Mouse (Mus musculus) urinary bladder, adult 18-20 months (tissue): Measurements from ENCODE around the gene Ikbke.

Source experiments
- DNase-seq, 2 experiments: peaks; one replicate each; pipeline ENCODE4 v3.0.0; 2022; ENCODE audit warnings: low spot score in 2 of 2, mixed read lengths in 2 of 2

Gene Ikbke

DNA sequence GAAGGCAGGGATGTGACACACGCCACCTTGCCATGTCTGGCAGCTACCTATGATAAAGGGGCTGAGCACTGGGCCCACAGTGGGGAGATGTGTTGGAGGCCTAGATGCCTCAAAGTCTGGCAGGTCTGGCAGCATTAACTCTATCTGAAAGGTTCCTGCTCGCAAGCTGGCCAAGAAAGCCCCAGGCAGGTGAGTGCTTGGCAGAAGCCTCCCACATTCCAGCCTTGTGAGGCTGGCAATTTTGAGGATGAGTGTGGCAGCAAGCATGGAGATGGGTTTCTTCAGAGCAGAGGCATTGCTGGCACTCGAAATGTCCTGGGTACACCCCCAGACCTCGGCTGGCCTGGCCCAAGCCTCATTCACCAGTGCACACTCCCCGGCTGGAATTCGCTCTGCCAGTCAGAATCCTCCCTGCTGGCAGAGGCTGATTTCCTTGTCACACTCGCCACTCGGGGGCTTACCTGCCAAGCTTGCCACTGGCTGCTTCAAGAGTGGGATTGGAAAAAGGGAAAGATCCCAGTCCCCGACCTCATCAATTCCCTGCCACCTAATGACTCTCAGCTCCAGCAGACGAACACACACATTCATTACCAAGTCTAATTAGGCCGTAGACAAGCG lies 39.7 kb downstream of the Ikbke start:
- no peak for DNase-seq

DNA sequence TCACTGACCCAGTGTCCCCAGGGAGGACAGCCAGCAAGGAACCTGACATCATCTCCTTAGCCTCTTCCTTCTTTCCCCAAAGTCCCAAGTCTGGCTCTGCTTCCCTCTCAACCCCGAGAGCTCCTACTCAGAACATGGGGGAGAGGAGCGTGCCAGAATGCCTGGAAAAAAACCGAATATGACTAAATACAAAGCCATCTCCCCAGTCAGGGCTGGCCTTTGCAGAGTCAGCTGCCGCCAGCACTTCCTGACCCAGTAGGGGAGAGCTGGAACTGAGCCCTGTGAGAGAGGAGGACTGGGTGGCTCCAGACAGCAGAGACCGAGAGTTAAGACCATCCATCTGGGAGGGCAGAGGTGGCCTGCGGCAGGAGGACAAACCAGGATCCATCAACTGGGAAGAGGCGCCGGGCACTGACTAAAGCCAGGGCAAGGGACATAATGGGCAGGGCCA lies 40.5 kb downstream of the Ikbke start:
- DNase-seq = peak in 1 of 2 experiments; percentile 73

DNA sequence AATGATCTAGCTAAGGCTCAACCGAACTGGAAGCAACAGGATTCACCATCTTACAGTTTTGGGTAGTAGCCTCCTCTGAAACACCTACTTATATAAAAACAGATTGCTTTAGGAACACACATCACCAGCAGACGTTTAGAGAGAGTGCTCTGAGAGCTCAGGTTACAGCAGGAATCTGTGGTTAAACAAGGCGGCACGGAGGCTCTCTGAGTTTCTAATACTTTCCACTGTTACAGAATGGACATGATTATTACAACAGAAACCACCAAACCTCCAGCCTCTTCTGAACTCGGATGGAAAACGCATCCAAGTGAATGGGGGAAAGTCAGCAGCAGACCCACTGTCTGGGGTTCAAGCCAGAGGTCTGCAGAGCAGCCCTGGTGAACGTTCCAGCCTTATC lies 43.3 kb downstream of the Ikbke start:
- DNase-seq = no peak

DNA sequence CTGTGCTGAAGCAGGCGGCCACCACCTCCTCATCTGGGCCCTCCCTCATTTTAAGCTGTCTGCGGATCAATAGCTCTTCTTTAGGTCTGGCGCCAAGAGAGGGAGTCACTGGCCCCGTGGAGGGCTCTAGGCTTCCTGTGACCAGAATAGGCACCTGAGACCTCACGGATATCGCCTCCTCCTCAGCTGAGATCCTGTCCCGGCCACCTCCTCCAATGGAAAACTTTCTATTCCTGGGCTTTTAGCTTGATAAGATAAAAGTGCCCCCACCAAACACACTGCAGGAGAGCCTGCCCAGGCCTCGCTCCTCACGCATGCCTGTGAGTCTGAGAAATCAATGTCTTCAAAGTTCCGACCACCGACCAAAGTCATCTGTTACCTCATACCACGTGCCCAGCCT lies 45.9 kb downstream of the Ikbke start:
- DNase-seq = no peak

DNA sequence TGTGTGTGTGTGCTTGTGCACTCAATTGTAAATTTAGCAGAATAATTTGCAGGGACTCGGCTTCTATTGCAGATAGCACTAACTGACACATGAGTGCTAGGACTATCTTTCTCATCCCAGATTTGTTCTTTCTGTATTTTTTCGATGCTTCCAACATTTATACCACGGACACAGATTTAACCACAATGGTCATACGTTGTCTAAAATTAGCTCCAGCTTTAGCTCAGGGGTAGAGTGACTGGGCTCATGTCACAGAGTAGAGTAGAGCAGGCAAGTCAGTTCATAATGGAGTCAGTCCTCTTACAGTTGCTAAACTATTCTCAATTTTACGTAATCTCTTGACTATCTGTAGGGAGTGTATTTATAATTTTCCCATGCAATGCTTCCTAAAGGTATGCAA lies 50.7 kb downstream of the Ikbke start:
- DNase-seq = no peak

DNA sequence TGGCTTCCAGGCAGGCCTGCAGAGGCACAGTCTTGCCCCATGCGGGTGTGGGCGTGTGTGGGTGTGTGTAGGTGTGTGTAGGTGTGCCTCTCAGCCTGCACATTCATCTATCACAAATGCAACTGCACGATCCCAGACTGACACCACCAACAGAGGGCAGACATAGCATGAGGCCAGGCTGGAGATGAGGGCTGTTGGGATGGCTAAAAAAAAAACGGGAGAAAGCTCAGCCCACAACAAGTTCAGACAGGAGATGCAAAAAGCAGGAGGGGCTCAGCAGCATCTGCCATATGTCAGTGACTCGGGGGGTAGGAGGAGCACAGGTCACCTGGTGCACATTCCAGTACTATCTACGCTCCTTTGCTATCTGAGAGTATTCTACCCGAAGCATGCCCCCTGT lies 51.2 kb downstream of the Ikbke start:
- DNase-seq = no peak

DNA sequence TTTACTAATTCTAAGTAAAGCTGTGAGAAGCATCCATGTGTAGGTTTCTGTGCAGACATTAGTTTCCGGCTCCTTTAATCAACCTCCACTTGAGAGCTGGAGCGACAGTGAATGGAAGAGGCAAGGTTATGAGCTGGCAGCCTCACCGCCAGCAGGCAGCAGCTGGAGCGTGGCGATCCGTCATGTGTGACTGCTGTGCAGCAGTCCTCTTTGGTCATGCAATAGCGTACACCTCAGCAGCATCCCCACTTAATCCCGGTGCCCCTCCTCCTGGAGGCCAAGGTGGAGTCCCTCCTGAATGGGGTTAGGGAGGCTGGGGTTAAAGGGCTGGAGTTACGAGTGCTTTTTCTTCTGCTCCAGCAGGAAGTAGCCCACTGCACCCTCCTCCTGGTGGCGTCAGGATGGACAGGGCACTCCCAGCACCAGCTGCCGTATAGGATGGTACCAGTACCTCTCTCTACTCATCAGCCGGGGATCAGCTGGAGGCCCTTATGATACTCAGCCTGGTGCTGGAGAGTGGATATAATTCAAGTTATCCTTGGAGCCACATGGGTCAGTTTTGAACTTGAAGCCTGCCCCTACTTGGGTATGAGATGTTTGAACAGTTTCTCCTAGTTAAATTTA lies 54.4 kb downstream of the Ikbke start:
- no peak for DNase-seq

DNA sequence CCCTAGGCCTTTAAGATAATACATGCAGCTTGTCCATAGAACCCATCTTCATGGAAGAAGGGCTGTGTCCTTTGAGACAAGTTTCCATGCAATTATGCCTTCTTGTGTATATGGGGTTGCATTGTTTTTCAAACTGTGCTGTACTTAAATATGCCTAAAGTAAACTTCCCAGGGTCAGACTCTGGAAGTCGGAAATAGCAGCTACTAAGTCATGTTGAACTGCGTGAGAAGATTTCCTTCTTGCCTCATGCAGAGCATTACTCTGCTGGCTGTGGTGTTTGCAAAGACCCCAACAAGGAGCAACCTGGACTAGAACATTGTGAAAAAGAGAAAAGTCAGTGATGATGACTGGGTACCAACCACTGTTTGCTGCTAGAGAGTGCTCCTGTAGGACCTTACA lies 56.1 kb downstream of the Ikbke start:
- DNase-seq = no peak

DNA sequence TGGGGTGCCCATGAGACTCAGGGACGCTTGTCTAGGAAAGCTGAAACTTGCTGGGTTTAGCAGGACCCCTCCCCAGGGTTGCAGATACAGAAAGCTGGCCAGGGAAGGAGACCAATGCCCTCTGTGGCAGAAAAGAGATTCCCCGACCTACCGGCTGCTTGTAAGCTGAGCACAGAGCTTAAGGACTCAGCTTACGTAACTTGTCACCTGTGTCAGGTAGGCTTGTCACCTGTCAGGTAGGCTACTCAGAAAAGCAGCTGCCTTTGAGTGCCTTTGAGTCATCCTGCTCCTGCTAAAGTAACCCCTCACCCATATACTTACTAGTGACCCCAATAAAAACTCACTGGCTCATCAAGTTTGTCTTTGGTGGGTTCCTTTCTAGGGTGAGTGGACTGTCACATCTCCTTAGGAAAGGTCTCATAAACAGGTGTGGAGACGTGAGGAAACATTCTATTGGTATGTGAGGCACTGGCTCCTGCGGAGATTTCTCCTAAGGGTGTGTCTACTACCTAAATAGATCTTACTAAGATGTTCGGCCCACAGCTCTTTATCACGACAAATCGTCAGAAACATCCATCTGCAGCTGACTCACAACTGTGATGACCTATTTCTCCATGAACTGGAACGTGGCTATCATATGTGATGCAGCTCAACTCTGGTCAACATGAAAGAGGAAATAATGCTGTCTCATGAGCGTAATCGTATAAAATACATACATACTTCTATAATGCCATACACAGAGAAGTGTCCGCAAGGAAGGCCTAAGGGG lies 57.4 kb downstream of the Ikbke start:
- DNase-seq = no peak

DNA sequence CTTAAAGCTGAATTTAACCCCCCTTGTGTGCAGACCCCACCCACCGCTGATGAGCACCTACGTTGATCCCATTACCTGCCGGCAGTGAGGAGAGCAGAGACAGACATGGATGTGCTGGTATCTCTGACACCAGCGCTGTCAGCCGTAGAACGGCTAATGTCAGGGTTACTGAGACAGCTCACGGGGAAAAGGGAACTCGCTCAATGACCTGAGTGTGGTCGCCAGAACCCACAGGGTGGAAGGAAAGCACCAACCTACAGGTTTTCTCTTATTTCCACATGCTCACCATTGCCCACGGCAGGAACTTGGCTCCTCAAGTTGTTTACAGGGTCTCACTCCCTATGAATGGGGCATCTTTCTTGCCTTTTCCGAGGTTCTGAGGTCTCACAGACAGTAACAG lies 60.5 kb downstream of the Ikbke start:
- no peak for DNase-seq

DNA sequence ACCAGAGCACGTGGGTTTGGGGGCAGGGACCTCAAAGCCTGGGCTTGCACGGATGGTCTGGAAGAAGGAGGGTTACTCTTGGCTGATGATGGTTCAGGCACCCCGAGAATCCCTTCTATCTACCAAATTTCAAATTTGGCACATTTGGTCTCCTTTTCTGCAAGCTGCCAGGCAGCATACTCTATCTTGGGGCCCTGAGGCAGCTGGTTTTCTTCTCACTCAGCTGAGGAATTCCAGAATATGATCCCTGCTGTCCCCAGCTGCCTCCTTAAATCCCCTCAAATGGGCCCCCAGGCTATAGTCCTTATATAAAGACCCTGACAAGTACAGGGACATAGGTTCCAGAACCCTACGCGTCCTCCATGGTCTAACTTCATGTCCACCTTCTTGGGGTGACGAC lies 66.0 kb downstream of the Ikbke start:
- DNase-seq = no peak

DNA sequence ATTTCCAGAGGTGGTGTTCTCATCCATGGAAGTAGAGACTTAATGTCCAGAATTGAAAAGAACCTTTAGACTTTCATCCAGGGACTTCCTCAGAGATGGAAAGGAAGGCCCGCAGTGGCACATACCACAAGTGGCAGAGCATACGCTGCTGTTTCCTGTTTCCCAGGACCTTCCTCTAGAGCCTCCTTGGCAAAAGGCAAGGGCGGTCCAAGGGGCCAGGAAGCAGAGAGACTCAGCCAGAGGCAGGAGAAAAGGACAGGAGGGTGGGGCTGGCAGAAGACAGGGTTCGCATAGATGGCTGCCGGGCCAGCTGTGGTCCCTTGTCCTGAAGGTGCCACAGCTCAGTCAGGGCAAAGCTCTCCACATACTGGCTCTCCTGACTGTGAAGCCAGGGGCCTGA lies 66.5 kb downstream of the Ikbke start:
- no peak for DNase-seq

DNA sequence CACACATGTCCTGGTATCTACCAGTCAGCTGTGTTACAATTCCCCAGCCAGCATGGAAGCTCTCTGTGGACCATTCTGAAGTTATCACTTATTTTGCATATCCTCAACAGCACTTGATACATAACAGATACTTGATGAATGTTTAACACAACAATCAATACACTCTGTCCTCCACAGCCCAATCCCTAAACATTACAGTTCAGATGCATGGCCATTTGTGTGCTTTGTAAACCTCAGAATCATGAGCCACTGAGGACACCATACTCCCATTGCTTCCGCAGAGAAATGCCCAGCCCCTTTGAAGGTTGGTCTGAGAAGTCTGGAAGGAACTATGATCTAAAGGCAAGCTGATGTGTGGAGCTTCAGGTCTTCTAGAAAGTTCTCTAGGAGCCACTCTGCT lies 67.8 kb downstream of the Ikbke start:
- no peak for DNase-seq

DNA sequence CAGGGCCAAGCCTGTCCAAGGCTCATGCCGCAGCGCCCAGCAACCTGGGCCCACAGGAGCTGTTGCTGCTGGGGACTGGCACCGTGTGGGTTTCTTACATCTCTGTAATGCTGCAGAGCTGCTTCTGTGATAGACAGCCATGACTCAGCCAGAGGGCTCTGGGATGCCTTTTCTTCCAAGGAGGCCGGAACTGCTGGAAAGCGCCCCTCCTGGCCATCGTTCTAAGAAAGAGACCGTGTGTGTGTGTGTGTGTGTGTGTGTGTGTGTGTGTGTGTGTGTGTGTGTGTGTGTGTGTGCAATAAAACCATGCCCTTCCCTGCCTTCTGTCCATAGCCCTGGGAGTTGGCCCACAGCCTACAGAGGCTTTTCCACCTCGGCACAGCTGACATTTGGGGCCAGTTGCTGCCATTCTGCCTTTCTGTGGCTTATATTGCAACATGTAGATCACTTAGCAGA lies 69.4 kb downstream of the Ikbke start:
- DNase-seq = no peak

DNA sequence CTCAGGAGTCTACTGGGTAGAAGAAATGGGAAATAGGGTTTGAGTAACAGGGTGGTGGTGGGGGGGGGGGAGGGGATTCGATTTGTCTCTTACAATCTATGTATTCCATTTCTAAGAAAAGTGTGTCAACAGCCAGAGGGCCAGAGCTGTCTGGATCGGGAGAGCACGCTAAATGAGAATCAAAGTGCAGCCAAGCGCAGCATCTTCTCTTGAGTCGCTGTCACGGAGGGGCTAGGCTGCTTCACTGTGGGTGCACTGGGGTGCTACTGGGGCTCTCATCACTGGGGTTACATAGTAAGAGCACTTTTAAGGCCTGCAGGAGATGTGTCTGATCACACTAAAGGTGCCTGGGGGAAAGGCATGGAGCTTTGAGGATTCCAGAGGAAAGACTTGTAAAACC lies 70.6 kb downstream of the Ikbke start:
- DNase-seq = no peak

DNA sequence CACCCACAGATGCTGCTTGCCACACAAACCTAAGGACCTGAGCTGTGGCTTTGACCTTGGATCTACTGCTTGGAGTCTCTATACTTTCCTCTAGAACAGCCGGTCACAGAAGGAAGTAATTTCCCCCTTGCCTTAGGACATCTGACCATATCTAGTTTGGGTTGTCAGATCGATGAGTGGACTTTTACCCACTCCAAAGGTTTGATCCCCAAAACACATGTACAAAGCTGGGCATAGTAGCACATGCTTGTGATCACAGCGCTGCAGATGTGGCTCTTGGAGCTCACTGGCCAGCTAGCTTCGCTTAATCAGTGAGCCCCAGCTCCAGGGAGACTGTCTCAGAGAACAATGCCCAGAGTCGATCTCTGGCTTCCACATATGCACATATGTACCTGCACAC lies 71.3 kb downstream of the Ikbke start:
- no peak for DNase-seq

DNA sequence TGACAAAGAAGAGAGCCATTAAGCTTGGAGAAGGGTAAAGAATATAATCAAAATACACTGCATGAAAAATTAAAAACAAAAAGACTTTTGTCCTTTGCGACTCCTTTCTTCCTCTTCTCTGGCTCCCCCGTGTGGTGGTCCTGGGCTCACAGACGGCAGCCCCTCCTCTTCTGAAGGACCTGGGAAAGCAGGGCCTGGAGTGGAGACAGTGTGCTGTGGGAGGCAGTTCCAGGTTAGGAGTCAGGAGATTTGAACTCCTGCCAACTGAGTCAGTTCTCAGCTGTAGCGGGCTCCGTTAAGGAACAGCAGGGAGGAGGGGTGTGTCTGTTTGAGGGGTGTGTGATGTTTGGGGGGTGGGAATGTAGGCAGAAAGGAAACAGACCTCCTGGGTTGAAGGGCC lies 71.9 kb downstream of the Ikbke start:
- no peak for DNase-seq

DNA sequence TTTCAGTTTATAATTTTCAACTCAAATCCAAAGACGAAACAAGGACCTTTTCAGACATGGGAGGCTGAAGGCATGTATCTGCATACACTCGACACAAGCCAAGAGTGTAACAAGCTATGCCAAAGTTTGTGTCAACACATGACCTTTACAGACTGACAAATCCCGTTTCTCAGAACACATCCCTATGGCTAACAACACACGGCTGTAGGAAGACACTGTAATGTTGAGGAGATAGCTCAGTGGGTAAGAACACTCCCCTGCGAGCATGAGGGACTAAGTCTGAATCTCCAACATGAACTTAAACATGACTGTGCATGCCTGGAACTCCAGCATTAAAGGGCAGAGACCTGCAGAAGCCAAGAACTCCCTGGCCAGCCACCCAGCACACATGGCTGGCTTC lies 73.1 kb downstream of the Ikbke start:
- DNase-seq = no peak

DNA sequence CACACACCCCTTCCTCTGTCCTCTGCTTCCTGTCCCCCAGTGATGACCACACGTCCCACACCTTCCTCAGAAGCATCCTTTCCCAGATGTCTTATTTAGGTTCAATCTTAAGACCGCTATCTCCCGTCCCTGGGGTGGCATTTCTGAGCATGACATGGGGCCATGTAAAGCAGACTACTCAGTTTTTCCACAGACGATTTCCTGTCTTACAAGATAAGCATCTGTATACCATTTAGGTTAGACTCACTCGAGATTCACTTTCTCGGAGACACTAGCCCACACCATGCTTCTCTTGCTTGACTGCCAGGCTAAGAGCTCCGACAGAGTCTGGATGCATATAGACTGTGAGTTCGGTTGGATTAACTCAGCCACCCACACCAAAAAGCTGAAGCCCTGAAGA lies 74.9 kb downstream of the Ikbke start:
- no peak for DNase-seq
